Mouse (Mus musculus): Measurements from ENCODE around the gene Nr1h3. TPM values are rescaled to one million over a fixed set of nuclear protein-coding genes. Genes with fewer than 3 reads are reported as not detected.

Nr1h3 gene
- polyA plus RNA-seq, 1 experiment from 2014 or later = 1.9 TPM

DNA sequence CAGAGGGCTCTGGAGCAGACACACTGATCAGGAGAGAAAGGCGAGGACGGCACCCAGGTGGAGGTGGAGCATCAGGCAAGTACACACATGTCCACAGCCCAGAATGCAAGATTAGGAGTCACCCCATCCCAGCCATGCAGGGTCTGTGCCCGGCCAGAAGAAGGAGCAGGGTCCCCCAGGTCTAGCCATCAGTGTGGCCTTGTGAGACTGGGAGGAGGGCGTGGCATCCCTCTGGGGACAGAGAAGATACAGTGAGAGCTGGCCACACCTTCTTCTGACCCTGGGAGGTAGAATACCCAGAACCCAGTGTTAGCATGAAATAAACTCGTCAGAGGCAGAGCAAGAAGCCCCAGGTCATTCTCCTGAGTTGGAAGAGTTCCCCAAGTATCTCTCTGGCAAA is 63.3 kb downstream of the Nr1h3 start:
- Histone ChIP-seq H3K27me3 (ENCODE audit: control insufficient read depth, insufficient read depth, low read length) (no peaks in the 10 kb centered on the region), H3K36me3 (ENCODE audit: control insufficient read depth, insufficient read depth, low read length) (peaks cover 8% of the 10 kb centered on the region), H3K4me3 (ENCODE audit: low read depth, low read length) (no peak overlapping the region), H3K9me3 (ENCODE audit: control insufficient read depth, low read length) (no peaks in the 10 kb centered on the region), H3K9ac (ENCODE audit: low read length) (no peak overlapping the region), H3K4me1 (ENCODE audit: control insufficient read depth, insufficient read depth, low read length) (no peaks in the 10 kb centered on the region), H3K27ac (ENCODE audit: low read depth, low read length) (no peak overlapping the region), H3K4me2 (no peak overlapping the region)
- DNase-seq (ENCODE audit: low spot score, missing footprints) (no peak), ATAC-seq (ENCODE audit: low FRiP score) (no peak)
- WGBS = 67% methylated on average over 5 of the region's 5 CpGs

DNA sequence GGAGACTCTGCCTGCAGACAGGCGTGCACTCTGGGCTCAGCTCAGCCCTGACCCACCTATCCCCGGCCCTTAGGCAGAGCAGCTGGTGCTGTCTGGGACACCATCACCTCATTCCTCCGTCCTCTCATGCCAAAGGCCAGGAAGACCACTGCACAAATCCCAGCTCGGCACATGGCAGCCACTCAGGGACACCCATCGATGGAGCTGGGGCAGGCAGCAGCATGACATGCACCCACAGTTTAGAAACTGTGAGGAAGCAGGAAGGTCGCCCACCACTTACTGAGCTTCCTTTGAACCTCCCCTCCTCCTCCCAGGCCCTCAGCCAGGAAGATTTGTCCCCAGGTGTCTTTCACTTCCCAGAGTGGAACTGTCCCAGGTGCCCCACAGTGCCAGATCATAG is 65.2 kb downstream of the Nr1h3 start:
- no peaks in the 10 kb centered on the region for H3K4me1 ChIP-seq (ENCODE audit: control insufficient read depth, insufficient read depth, low read length)
- no peak overlapping the region for H3K4me3 ChIP-seq (ENCODE audit: low read depth, low read length)
- H3K9me3 ChIP-seq (ENCODE audit: control insufficient read depth, low read length) = no peaks in the 10 kb centered on the region
- H3K27me3 ChIP-seq (ENCODE audit: control insufficient read depth, insufficient read depth, low read length) = no peaks in the 10 kb centered on the region
- H3K36me3 ChIP-seq (ENCODE audit: control insufficient read depth, insufficient read depth, low read length) = peaks cover 6% of the 10 kb centered on the region; the same call in 1 of the 2 replicates
- 80% methylated on average over 6 of the region's 6 CpGs for WGBS
- no peak overlapping the region for H3K4me2 ChIP-seq
- H3K27ac ChIP-seq (ENCODE audit: low read depth, low read length) = no peak overlapping the region
- no peak overlapping the region for H3K9ac ChIP-seq (ENCODE audit: low read length)
- ATAC-seq (ENCODE audit: low FRiP score) (no peak), DNase-seq (ENCODE audit: low spot score, missing footprints) (no peak)

DNA sequence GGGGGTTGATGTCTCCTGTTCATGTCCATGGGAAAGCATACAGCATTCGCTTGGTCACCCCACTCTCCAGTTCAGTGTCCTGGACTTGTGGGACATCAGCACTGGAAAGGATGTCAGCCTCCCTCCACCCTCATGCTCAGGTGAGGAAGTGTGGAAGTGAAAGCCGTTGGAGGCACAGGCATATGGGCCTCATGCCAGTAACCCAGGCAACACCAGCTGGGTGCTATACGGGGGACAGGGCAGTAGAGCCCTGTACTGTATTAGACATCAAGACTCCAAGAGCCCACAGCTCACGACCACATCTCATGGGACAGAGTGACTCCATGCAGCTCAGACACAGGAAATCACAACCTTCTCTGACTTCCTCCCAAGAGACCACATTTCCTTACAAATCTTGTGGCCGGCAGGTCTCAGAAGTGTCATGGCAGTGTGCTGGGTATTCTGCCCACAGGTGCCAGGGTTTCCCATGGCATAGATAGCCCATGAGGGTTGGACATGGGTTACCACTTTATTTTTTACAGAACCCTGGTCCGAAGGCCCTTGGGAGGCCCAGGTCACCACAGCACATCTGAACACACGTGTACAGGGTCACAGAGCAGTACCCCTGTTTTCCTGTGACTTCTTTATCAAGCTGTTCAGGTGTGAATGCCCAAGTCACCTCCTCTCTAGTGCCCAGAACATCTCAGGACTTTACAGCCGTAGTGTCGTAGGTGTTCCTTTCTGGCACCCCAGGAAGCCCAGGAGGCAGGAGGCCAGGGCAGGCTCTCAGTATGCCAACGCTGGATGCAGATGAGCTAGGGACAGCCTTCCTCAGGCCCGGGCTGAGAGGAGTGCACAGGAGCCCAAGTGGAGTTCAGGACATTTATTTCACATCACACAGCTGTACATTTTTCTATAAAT is 65.9 kb downstream of the Nr1h3 start:
- no peaks in the 10 kb centered on the region for H3K4me1 ChIP-seq (ENCODE audit: control insufficient read depth, insufficient read depth, low read length)
- no peak overlapping the region for H3K27ac ChIP-seq (ENCODE audit: low read depth, low read length)
- DNase-seq (ENCODE audit: low spot score, missing footprints) = peak; percentile 31
- H3K9ac ChIP-seq (ENCODE audit: low read length) = no peak overlapping the region
- peaks cover 6% of the 10 kb centered on the region; the same call in 1 of the 2 replicates for H3K36me3 ChIP-seq (ENCODE audit: control insufficient read depth, insufficient read depth, low read length)
- WGBS = 88% methylated on average over 11 of the region's 11 CpGs
- no peak overlapping the region for H3K4me3 ChIP-seq (ENCODE audit: low read depth, low read length)
- H3K4me2 ChIP-seq = no peak overlapping the region
- H3K27me3 ChIP-seq (ENCODE audit: control insufficient read depth, insufficient read depth, low read length) = no peaks in the 10 kb centered on the region
- H3K9me3 ChIP-seq (ENCODE audit: control insufficient read depth, low read length) = no peaks in the 10 kb centered on the region
- ATAC-seq (ENCODE audit: low FRiP score) = no peak

Other genes with a start within 250 kb of the Nr1h3 start
- 0.63 and 0.98 TPM in 2 replicates for gene Rapsn, start 167.2 kb downstream of the Nr1h3 start, polyA plus RNA-seq (2014; fragmentation: Nextera tagmentation; extraction: Ambion mirVana)
- gene Psmc3, start 148.8 kb downstream of the Nr1h3 start, polyA plus RNA-seq (2014; fragmentation: Nextera tagmentation; extraction: Ambion mirVana) = 364 and 369 TPM in 2 replicates
- gene Slc39a13, start 132.4 kb downstream of the Nr1h3 start, polyA plus RNA-seq (2014; fragmentation: Nextera tagmentation; extraction: Ambion mirVana) = 16.6 and 18.9 TPM in 2 replicates
- gene Spi1, start 120.4 kb downstream of the Nr1h3 start, polyA plus RNA-seq (2014; fragmentation: Nextera tagmentation; extraction: Ambion mirVana) = 4.0 and 4.5 TPM in 2 replicates
- gene Mybpc3, start 84.7 kb downstream of the Nr1h3 start, polyA plus RNA-seq (2014; fragmentation: Nextera tagmentation; extraction: Ambion mirVana) = not detected in 2 replicates
- gene Madd, start 19.0 kb downstream of the Nr1h3 start, polyA plus RNA-seq (2014; fragmentation: Nextera tagmentation; extraction: Ambion mirVana) = 16.9 and 17.3 TPM in 2 replicates
- 34.6 and 38.8 TPM in 2 replicates for gene Acp2, start 51 bp upstream of the Nr1h3 start, polyA plus RNA-seq (2014; fragmentation: Nextera tagmentation; extraction: Ambion mirVana)
- gene Ddb2, start 34.1 kb upstream of the Nr1h3 start, polyA plus RNA-seq (2014; fragmentation: Nextera tagmentation; extraction: Ambion mirVana) = 7.9 and 8.2 TPM in 2 replicates
- 20.9 and 24.3 TPM in 2 replicates for gene Pacsin3, start 53.1 kb upstream of the Nr1h3 start, polyA plus RNA-seq (2014; fragmentation: Nextera tagmentation; extraction: Ambion mirVana)
- gene Arfgap2, start 62.1 kb upstream of the Nr1h3 start, polyA plus RNA-seq (2014; fragmentation: Nextera tagmentation; extraction: Ambion mirVana) = 85.7 and 86.6 TPM in 2 replicates
- 98.0 and 98.6 TPM in 2 replicates for gene 1110051M20Rik, start 241.9 kb upstream of the Nr1h3 start, polyA plus RNA-seq (2014; fragmentation: Nextera tagmentation; extraction: Ambion mirVana)

All from midbrain, embryonic 11.5 days (tissue).